Mouse (Mus musculus): Measurements from ENCODE around the gene Pkp4. TPM values are rescaled to one million over a fixed set of nuclear protein-coding genes. Genes with fewer than 3 reads are reported as not detected.

The Pkp4 gene
- polyA plus RNA-seq, 1 experiment from 2014 or later = 18.7 TPM

DNA sequence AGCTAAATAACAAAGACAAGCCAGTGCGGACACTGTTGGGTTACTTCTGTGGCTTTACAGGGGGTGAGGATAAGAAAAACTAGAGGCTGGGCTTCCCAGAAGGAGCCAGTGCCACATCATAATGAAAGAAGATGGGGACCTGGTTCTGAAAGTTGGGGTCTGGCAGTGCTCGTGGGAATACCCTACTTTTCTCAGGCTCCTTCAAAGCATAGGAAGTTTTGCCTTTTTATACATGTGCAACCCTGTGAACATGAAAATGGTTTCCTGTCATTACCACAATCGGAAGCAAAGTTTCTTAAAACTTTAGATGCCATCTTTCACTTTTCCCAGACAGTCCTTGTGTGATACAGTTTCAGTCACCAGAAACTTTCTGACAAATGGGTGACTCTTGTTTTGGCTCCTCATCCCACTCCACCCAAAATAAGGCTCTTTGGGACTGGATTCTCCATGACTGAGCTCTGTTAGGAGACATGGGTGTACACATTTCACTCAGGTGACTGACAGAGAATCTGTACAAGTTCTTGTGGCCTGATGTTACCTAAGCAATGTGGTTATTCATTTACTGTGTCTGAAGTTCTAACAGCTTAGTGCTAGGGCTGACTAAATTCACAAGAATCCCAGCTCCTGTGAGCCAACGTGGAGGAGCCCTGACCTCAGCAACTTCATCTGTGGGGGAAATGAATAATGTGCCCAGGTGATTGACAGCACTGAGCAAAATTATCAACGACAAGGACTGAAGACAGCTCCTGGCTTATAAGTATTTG lies 179.3 kb downstream of the Pkp4 start:
- Histone ChIP-seq H3K4me1 (no peaks in the 10 kb centered on the region), H3K4me3 (no peak overlapping the region), H3K27me3 (ENCODE audit: low read depth, poor library complexity, severe bottlenecking) (no peaks in the 10 kb centered on the region), H3K9me3 (replicated peaks) (no peaks in the 10 kb centered on the region), H3K36me3 (peaks cover 87% of the 10 kb centered on the region), H3K27ac (replicated peaks) (no peak overlapping the region)
- 93% methylated on average over 5 of the region's 5 CpGs for WGBS
- DNase-seq (ENCODE audit: low spot score) = no peak

DNA sequence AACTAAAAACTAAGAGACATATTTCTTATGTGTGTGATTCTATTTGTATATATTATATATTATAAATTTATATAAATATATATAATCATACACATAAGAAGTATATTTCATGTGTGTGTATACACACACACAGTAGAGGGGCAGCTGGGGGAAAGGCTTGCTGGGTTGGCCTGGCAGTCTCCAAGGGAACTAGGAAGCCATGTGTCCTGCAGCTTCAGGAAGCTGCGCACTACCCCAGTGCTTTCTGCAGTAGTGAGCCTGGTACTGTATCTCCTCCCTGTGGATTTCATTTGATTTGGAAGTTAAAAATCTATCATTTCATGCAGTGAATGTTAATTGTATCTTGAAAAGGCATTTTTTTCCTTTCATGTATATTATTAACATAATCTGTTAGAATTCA lies 180.2 kb downstream of the Pkp4 start:
- Histone ChIP-seq H3K27ac (replicated peaks) (no peak overlapping the region), H3K4me3 (no peak overlapping the region), H3K36me3 (peaks cover 88% of the 10 kb centered on the region), H3K27me3 (ENCODE audit: low read depth, poor library complexity, severe bottlenecking) (no peaks in the 10 kb centered on the region), H3K4me1 (no peaks in the 10 kb centered on the region), H3K9me3 (replicated peaks) (no peaks in the 10 kb centered on the region)
- WGBS = 100% methylated on average over 1 of the region's 1 CpGs
- no peak for DNase-seq (ENCODE audit: low spot score)

DNA sequence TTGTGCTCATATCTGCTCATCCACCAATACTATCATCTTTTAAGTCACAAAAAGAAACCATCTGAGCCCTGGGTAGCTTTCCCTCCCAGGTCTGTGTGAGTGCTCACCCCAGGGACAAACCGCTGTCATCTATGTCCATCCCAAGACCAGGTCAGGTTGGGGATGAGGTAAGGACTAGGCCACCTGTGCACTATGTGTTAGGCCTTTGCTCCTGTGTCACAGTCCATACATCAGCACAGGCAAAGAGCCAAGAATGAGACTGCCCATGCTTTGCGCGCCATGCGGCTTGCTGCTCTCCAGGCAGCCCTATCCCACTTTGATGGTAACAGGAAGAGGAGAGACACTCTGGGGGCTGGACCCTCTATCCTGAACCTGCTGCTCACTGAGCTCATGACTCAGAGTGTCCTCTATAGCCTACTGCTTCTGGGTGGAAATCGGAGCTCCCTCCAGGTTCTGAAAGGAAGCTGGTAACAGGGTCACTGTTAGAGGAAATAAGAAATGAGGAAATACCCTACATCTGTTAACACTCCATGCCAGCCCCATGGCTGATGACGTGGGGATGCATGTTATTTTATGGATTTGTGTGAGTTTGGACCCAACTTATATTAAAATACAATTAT lies 182.1 kb downstream of the Pkp4 start:
- Histone ChIP-seq H3K27ac (replicated peaks) (no peak overlapping the region), H3K27me3 (ENCODE audit: low read depth, poor library complexity, severe bottlenecking) (no peaks in the 10 kb centered on the region), H3K4me1 (no peaks in the 10 kb centered on the region), H3K4me3 (no peak overlapping the region), H3K36me3 (peaks cover 90% of the 10 kb centered on the region), H3K9me3 (replicated peaks) (no peaks in the 10 kb centered on the region)
- WGBS = 95% methylated on average over 6 of the region's 6 CpGs
- no peak for DNase-seq (ENCODE audit: low spot score)

DNA sequence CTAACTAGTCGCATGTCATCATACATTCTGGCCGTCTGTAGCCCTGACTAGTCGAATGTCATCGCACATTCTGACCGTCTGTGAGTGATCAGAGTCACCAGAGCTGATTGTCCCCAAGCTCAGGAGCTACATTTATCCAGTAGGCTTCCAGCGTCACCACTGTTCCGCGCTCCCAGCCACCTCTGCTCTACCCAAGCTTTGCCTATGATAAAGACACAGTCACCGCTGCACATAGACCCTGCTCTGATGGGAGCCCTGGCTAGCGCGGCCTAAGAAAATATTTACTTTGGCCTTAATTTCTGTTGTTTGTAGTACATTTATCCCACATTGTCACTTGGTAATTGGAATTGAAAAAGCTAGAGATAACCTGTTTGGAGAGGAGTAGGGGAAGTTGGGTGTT lies 183.2 kb downstream of the Pkp4 start:
- H3K27me3 ChIP-seq (ENCODE audit: low read depth, poor library complexity, severe bottlenecking) = no peaks in the 10 kb centered on the region
- H3K4me1 ChIP-seq = no peaks in the 10 kb centered on the region
- 93% methylated on average over 11 of the region's 11 CpGs for WGBS
- peaks cover 90% of the 10 kb centered on the region for H3K36me3 ChIP-seq
- H3K4me3 ChIP-seq = no peak overlapping the region
- H3K27ac ChIP-seq (replicated peaks) = no peak overlapping the region
- no peaks in the 10 kb centered on the region for H3K9me3 ChIP-seq (replicated peaks)
- no peak for DNase-seq (ENCODE audit: low spot score)

DNA sequence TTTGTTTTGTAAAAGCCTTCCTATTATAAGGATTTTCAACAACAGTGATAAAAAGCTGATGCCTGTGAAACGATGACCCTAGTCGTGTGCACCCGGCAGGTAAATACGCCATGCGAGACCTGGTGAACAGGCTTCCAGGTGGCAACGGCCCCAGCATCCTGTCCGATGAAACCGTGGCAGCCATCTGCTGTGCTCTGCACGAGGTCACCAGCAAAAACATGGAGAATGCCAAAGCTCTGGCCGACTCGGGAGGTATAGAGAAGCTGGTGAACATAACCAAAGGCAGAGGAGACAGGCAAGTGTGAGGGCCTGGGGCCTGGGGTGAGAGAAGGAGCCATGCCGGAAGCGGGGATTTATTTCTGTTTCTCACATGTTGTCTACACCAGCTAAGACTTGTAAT lies 184.0 kb downstream of the Pkp4 start:
- 95% methylated on average over 13 of the region's 13 CpGs for WGBS
- Histone ChIP-seq H3K4me3 (no peak overlapping the region), H3K27ac (replicated peaks) (no peak overlapping the region), H3K4me1 (no peaks in the 10 kb centered on the region), H3K36me3 (peaks cover 90% of the 10 kb centered on the region), H3K9me3 (replicated peaks) (no peaks in the 10 kb centered on the region), H3K27me3 (ENCODE audit: low read depth, poor library complexity, severe bottlenecking) (no peaks in the 10 kb centered on the region)
- DNase-seq (ENCODE audit: low spot score) = no peak

DNA sequence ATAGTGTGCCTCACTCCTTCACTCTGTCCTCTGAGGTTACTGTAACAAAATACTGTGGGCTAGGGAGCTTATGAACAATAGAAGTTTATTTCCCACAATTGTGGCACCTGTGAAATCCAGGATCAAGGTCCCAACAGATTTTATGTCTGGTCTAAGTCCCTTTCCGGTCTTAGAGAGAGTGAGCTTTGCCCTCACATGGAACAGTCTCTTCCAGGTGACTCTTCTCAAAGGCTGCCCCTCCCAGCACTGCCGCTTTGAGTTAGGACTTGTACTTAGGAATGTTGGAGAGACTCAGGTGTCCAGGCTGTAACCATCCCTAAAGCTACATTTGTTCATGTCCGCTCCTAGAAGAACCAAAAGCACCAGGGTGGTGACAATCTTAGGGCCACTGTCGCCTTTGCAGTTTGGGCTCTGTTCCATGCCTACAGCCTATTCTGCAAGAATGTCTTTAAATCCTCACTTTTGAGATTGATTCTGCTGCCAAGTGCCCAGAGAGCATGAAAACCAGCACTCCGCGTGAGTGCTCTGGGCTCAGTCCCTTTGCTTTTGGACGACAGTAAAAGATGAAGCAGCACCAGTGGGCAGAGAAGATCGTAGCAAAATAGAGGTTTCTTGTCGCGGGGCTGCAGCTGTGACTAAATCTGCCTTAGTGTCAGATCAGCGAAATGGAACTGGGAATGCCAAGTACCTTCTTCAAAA lies 184.6 kb downstream of the Pkp4 start:
- Histone ChIP-seq H3K27me3 (ENCODE audit: low read depth, poor library complexity, severe bottlenecking) (no peaks in the 10 kb centered on the region), H3K36me3 (peaks cover 90% of the 10 kb centered on the region), H3K27ac (replicated peaks) (no peak overlapping the region), H3K4me3 (no peak overlapping the region), H3K9me3 (replicated peaks) (no peaks in the 10 kb centered on the region), H3K4me1 (no peaks in the 10 kb centered on the region)
- WGBS = 90% methylated on average over 11 of the region's 11 CpGs
- no peak for DNase-seq (ENCODE audit: low spot score)

DNA sequence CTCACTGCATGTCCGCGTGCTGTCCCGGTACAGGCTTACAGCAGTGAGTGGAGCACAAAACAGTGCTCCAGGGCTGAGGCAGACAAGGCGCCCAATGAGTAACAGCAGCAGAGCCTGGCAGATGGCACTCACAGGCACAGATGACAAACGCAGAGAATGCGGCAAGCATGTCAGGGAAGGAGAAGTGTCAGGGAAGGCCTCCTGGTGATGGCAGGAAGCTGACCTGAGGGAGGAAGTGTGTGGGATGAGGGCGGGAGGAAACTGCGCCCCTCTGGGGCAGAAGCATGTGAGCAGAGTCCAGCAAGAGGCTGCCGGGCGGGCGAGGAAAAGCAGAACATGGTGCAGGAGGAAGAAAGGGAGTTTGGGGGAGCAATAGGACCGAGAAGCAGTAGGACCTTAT lies 185.8 kb downstream of the Pkp4 start:
- Histone ChIP-seq H3K4me1 (peaks cover 2% of the 10 kb centered on the region; the same call in 1 of the 2 replicates), H3K4me3 (no peak overlapping the region), H3K9me3 (replicated peaks) (no peaks in the 10 kb centered on the region), H3K36me3 (peaks cover 91% of the 10 kb centered on the region), H3K27ac (replicated peaks) (no peak overlapping the region), H3K27me3 (ENCODE audit: low read depth, poor library complexity, severe bottlenecking) (no peaks in the 10 kb centered on the region)
- 87% methylated on average over 12 of the region's 12 CpGs for WGBS
- no peak for DNase-seq (ENCODE audit: low spot score)

DNA sequence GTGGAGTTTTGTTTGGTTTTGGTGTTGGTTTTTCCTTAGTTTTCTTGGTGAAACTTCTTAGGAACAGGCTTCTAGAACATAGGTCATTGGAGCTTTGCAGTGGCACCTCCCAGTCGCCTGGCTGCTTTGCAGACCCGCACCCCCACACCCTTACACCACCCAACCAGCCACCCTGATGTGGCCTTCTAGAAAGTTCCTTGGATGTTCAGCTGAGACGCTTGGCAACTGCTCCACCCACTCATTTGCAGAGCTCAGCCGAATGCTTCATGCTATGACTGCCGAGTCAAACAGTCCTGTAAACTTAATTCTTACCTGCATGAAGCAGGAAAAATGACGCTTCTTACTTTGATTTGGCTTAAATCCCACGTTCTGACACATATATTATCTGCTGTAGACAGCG lies 187.9 kb downstream of the Pkp4 start:
- 91% methylated on average over 8 of the region's 8 CpGs for WGBS
- H3K4me1 ChIP-seq = peaks cover 2% of the 10 kb centered on the region; the same call in 1 of the 2 replicates
- H3K36me3 ChIP-seq = peaks cover 89% of the 10 kb centered on the region
- no peaks in the 10 kb centered on the region for H3K9me3 ChIP-seq (replicated peaks)
- H3K27ac ChIP-seq (replicated peaks) = no peak overlapping the region
- no peaks in the 10 kb centered on the region for H3K27me3 ChIP-seq (ENCODE audit: low read depth, poor library complexity, severe bottlenecking)
- DNase-seq (ENCODE audit: low spot score) = no peak
- H3K4me3 ChIP-seq = no peak overlapping the region

DNA sequence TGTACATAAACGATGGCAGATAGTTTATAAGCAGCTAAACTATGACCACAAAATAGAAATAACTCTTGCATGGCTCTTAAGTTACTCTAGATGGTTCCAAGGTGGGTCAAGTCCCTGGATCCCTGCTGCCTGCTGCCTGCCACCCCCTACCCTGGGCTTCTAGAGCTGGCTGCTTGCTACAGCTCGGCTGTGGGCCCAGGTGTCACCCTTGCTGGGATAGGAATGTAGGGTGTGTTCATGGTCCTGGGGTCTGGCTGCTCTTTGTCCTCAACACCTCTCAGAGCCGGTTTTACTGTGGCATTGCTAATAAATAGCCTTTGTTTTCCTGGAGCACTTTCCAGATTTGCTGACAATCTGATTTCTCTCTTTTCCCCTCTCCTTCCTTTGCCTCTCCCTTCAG lies 189.4 kb downstream of the Pkp4 start:
- H3K27ac ChIP-seq (replicated peaks) = no peak overlapping the region
- H3K4me3 ChIP-seq = no peak overlapping the region
- peaks cover 89% of the 10 kb centered on the region for H3K36me3 ChIP-seq
- no peak for DNase-seq (ENCODE audit: low spot score)
- H3K4me1 ChIP-seq = peaks cover 2% of the 10 kb centered on the region; the same call in 1 of the 2 replicates
- 78% methylated on average over 3 of the region's 3 CpGs for WGBS
- no peaks in the 10 kb centered on the region for H3K27me3 ChIP-seq (ENCODE audit: low read depth, poor library complexity, severe bottlenecking)
- no peaks in the 10 kb centered on the region for H3K9me3 ChIP-seq (replicated peaks)

DNA sequence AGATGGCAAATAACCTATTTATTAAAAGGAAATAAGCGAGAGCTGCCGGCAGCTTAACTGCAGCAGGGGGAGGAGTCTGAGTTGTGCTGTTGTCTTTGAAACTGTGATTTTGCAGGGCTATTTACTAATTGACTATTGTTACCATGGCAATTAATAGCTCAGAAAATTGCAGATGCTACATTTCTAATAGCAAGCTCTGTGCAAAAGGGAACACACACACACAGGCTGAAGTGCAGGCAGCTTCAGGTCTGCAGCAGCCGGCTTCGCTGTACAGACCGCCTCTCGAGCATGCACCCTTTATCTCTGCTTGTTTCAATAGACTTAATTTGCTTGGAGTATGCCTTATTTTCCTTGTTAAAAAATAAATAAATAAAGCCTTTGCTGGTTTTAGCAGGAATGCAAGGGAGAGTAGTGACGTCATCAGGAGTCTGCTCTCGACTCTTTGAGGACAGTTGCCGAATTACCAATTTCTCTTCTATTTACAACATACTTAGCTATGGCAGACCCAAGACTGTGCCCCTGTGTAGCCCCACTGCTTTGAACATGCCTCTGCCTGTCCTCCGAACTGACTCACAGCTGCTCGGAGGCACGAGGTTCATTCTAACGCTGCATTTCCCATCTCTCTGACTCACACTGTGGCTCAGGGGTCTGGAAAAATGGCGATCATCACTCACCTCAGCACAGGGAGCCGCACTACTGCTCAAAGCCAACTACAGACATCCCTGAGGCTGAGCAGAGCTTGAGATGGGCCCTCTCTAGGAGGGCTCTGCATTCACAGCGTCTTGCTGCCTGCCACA lies 190.9 kb downstream of the Pkp4 start:
- no peak overlapping the region for H3K4me3 ChIP-seq
- 85% methylated on average over 16 of the region's 16 CpGs for WGBS
- 0 out of 2 replicates have a peak overlapping the region, but pooled peaks have one; percentile 33 for H3K27ac ChIP-seq (replicated peaks)
- peaks cover 89% of the 10 kb centered on the region for H3K36me3 ChIP-seq
- no peaks in the 10 kb centered on the region for H3K9me3 ChIP-seq (replicated peaks)
- H3K4me1 ChIP-seq = peaks cover 2% of the 10 kb centered on the region; the same call in 1 of the 2 replicates
- no peaks in the 10 kb centered on the region for H3K27me3 ChIP-seq (ENCODE audit: low read depth, poor library complexity, severe bottlenecking)
- no peak for DNase-seq (ENCODE audit: low spot score)

DNA sequence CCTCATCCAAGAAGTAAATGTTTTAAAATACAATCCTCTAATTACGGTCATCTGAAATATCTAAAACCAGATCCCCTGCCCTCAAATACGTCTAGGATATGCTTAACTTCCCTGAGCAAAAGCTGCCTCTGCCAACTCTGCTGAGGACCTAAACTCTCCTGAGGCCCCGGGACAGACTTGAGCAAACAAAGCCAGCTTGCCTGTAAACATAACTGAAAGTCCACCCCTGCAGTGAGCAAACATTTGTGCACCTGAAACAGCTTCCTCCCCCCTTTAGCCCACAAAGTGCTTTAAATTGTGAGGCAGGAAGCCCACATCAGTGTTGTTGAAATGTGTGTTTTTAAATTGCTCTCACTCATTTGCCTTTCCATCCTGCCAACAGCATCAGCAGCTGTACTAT lies 193.2 kb downstream of the Pkp4 start:
- Histone ChIP-seq H3K4me1 (peaks cover 2% of the 10 kb centered on the region; the same call in 1 of the 2 replicates), H3K9me3 (replicated peaks) (no peaks in the 10 kb centered on the region), H3K4me3 (no peak overlapping the region), H3K27ac (replicated peaks) (no peak overlapping the region), H3K27me3 (ENCODE audit: low read depth, poor library complexity, severe bottlenecking) (no peaks in the 10 kb centered on the region), H3K36me3 (peaks cover 66% of the 10 kb centered on the region)
- 75% methylated on average over 3 of the region's 3 CpGs for WGBS
- DNase-seq (ENCODE audit: low spot score) = no peak

DNA sequence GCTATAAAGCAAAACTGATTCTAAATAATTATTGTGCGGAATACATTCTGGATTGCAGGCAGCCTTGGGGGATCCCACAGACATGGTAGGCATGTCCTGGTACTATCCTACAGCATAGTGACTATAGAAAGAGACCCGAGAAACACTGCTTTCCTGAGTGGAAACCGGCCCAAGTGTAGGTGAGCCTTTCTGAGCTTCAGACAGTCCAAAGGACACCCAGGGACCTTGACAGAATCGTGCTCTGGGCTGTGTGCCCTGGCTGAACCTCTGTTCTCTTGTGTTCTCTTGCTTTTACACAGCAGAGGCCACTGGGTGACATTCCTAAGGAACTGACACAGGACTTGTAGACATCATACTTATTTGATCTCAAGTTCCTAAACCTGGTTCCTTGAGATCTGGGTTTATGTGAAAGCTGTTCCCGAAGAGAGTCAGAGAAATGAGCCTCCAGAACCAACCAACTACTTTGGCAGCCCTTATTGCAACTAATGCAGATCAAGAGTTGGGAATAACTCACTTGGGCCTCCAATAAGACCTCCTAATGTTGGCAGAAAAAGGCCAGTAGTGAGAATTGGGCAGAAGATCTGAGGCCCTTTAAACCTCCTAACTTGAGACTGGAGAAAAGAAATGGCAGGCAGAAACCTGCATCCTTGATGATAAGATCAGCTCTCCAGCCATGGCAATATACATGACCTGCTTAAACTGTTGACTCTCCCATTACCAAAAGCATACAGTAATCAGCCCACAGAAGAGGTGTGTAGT lies 195.1 kb downstream of the Pkp4 start:
- WGBS = 95% methylated on average over 5 of the region's 5 CpGs
- H3K9me3 ChIP-seq (replicated peaks) = no peaks in the 10 kb centered on the region
- H3K4me1 ChIP-seq = peaks cover 2% of the 10 kb centered on the region; the same call in 1 of the 2 replicates
- H3K27me3 ChIP-seq (ENCODE audit: low read depth, poor library complexity, severe bottlenecking) = no peaks in the 10 kb centered on the region
- H3K36me3 ChIP-seq = peaks cover 49% of the 10 kb centered on the region
- no peak overlapping the region for H3K4me3 ChIP-seq
- DNase-seq (ENCODE audit: low spot score) = no peak
- no peak overlapping the region for H3K27ac ChIP-seq (replicated peaks)
